Mouse (Mus musculus): ENCODE results near the gene Zfp972.
"Not testable (repeated sequence)": the region's sequence is repeated elsewhere in the genome, so short reads cannot be mapped to it uniquely, and the experiment has no call there.

Gene Zfp972

GRCm38 (mm10) chr2:177925563-177926103, at the start of gene Zfp972:
Gene Zfp972, minus strand, starts transcription at chr2:177925613.
- DNase-seq (ENCODE audit: low spot score) = not testable (repeated sequence)

DNA sequence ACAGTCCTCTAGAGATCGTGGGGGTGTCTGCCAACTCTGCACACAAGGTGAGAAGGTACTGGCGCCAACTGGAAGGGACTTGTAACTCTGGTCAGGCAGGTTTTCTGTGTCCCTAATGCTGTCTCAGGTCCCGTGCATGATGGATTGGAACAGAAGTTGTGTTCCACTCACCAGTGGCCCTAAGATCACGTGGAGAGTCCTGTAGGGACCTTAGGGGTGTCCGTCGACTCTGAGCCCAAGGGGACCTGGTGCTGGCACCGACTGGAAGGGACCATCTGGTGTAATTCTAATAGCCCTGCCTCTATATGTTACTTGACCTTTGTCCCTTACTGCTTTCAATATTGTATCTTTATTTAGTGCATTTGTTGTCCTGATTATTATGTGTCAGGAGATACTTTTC, 49.4 kb upstream of the Zfp972 start:
- not testable (repeated sequence) for DNase-seq (ENCODE audit: low spot score)

- DNase-seq (ENCODE audit: low spot score) = peak; percentile 38
These were observed 31.7 kb upstream of the Zfp972 start, which contains the start of gene Gm14326 for GRCm38 (mm10) chr2:177957145-177957544. Gene Gm14326, minus strand, starts transcription at chr2:177957297.

DNA sequence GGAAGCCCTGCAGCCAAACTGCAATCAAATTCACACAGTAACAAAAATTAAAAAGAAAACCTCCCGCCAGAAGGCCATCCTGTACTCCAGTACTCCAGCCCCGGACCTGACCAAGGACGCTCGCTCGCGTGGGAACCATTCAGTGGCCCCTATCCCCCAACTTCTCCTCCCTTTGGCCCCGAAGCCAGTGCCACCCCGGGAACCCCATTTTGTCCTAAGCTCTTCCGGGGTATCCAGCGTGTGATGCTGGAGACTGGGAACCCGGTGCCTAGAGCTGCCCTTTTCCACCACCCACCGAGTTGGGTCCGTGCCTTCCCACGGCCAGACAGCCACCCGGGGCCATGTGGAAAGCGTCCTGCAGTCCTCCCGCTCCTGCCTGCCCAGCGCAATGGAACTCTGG, 31.3 kb upstream of the Zfp972 start:
- not testable (repeated sequence) for DNase-seq (ENCODE audit: low spot score)

- not testable (repeated sequence) for DNase-seq (ENCODE audit: low spot score)
These were observed 22.1 kb downstream of the Zfp972 start for GRCm38 (mm10) chr2:177903276-177903675.

GRCm38 (mm10) chr2:177898171-177898570, 27.2 kb downstream of the Zfp972 start:
- not testable (repeated sequence) for DNase-seq (ENCODE audit: low spot score)

DNA sequence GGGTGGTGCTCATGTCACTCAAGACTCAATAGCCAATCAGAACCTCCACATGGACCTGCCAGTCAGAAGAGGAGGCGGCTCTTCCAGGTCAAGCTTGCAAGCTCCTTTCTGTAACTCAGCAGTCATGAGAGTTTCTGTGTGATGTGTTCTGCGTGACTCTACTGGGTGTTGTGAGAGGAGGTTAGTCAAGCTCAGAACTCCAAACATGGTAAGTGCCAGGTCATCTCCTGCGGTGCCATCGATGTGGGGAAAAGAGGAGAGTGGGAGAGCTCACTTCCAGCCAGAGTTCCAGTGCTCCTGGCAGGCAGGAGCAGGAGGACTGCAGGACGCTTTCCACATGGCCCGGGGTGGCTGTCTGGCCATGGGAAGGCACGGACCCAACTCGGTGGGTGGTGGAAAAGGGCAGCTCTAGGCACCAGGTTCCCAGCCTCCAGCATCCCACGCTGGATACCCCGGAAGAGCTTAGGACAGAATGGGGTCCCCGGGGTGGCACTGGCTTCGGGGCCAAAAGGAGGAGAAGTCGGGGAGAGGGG, 28.3 kb downstream of the Zfp972 start, which contains the start of gene Gm14327:
TSS of gene Gm14327 (plus strand) at position 51 of the 533 bp plus-strand sequence.
- peak; percentile 5 for DNase-seq (ENCODE audit: low spot score)

DNA sequence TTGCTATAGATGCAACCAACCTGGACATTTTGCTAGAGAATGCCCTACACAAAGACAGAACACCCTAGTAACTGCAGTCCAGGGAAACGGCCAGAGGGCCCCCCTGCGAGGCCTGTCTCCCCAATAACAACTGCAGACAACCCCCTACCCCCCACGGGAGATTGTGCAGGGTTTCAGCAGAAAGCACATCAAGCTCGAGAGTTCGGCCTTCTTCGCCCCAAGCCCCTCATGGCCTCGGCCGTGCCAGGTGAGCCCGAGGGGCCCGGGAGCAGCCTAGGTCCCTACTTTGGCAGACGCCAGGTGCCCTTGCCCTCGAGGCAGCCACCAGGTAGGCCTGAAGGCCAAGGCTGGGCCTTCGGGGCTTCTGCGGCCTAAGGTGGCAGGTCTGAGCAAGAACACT, 37.7 kb downstream of the Zfp972 start:
- DNase-seq (ENCODE audit: low spot score) = peak; percentile 4

DNA sequence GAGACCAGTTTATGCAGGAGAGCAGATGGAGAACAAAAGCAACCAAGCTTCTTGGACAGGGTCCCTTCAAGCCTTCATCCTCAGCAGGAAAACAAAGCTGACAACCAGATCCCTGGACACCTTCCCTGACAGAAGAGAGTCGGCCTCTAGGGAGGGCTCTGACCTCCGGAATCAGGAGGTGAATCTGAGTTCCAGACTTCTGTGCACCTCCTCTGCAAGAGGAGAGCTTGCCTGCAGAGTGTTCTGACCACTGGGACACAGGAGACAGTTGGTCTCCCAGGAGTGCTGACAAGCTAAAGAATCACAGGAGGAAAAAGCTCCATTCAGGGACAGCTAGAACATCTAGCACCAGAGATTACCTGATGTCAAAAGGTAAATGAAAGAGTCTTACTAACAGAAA, 63.2 kb downstream of the Zfp972 start:
- DNase-seq (ENCODE audit: low spot score) = not testable (repeated sequence)
